Mouse (Mus musculus): Measurements from ENCODE around the gene Lrrc4c.

- TF ChIP-seq CTCF (IDR thresholded peaks at IDR 0.05; ENCODE audit: low read depth, low read length) (no peak), POLR2A (IDR thresholded peaks at IDR 0.05; ENCODE audit: insufficient read depth, low read length) (no peak)
Observed at GRCm38 (mm10) chr2:96775376-96775775, 457.4 kb downstream of the Lrrc4c start.

Data from ES-Bruce4 (cell line).